Mouse (Mus musculus): ENCODE measurements around the gene Slc2a13.

DNA sequence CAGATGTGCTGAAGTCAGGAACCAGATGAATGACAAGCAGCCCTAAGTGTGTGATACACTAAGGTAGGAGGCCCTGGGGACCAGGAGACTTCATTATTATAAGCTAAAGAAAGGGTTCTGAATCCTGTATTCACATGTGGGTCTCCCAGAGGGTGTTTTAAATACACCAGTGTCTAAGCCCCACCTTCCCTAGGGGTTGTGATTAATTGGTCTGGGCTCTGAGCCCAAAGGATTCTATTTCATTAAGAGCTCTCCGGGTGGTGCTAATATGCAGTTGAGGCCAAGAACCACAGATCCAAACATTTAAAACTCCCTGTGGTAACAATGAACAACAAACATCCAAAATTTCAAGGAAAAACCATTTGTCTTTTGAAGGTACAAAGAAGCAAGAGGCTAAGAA is 70.4 kb downstream of the Slc2a13 start:
- TF ChIP-seq GATA1 (IDR thresholded peaks at IDR 0.05; ENCODE audit: borderline replicate concordance, low read length) (no peak), FLI1 (IDR thresholded peaks at IDR 0.05; ENCODE audit: low read length) (no peak)
